Mouse (Mus musculus) kidney, postnatal 14 days (tissue): Measurements from ENCODE around the gene Itsn1.

Experiments
- DNase-seq: peaks from one replicate; pipeline ENCODE4 v3.0.0; 2022; ENCODE audit warnings: mixed read lengths

The Itsn1 gene

DNA sequence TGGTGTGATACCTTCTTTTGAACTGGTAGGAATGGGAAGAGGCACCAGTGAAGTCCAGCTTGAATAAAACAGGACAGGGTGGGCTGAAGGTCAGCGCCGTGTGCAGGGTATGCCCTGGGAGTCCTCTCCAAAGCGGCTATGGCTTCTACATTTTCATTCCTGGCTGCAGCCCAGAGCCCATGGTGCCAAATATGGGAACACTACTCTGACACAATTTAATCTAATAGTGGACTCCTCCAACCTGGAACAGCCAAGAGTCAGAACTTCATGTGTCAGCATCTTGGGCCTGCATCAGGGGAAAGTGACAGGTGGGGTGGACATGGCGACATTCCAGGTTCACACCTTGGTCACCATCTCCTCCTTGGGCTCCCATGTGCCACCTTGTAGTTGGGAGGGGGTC is 147.4 kb downstream of the Itsn1 start:
- DNase-seq = no peak

DNA sequence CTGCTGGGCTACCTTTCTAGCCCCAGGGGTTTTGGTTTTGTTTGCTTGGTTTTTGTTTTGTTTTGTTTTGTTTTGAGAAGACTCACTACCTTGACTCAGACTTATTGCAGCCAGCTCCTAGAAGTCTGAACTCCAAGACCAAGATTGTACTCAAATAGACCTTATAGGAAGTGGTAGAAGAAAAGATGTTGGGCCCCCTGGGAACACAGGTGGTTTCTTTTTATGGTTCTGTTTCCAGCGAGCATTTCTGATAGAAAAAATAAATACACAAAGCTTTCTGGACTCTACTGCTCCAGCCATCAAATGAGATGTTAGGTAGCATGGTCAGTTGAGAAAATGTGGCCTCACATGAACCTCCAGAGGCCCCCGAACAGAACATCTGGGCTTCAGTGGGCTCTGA is 150.0 kb downstream of the Itsn1 start:
- DNase-seq = no peak

DNA sequence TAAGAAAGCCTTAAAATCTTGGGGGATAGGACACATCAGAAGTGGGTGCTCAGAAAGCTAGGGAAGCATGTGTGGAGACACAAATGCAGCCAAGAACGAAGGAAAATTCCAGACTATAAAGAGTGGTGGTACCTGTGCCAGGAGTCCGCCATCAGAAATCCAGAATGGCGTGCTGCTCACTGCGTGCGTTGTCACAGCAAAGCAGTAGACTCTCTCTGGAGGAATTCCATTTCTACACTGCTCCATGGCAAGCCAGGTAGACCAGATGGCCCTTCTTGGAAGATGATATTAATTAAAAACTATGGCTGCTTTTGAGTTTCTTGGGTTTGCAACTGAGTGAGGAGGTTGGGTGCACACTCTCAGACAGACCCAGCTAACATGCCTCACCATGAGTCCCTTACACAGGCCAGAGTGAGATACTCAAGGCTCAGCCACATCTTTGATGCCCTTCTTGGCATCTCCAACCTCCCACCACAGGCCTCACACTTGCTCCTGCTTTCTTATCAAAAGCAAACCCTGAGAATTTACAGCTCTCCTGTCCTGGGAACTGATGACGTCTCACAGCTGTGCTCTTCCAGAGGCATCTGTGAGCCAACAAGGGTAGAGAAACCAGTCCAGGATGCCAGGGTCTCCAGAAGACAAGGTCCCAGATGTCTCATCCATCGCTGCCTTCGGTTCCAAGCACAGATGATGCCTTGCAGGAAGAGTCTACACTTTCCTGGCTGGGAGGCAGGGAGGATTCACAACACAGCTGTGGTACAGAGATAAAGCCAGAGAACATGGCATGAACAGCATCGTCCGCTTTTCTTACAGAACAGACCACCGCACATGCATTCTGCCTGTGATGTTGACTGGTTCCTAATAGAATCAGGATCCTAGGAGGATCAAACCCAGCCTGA is 152.0 kb downstream of the Itsn1 start:
- no peak for DNase-seq

DNA sequence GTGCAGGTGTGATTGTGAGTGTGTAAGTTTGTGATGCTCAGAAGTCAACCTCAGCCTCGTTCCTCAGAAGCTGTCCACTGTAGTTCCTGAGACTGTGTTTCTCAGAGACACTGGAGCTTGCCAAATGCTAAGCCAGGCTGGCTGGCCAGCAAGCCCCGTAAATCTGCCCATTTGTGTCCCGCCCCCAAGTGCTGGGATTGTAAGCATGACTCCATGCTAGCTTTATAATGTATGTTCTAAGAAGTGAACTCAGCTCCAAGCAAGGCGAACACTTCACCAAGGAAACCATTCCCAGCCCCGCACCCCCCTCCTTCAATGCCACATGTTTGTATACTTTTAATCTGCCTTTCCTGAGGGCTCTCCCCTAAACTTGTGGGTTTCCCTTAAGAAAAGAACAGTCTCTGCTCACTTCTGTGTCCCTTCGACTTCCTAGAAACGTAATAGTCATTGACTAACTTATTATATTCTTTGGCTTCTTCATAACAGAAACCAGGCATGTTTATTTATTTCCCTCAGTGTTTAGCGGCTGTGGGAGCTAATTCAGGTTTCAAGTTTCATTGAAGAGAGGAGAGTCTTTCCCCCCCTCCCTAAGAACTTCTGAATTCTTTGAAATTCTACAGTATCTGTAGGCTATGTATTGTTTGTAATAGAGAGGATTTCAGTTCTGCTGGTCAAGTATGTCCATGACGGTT is 153.2 kb downstream of the Itsn1 start:
- DNase-seq = no peak

DNA sequence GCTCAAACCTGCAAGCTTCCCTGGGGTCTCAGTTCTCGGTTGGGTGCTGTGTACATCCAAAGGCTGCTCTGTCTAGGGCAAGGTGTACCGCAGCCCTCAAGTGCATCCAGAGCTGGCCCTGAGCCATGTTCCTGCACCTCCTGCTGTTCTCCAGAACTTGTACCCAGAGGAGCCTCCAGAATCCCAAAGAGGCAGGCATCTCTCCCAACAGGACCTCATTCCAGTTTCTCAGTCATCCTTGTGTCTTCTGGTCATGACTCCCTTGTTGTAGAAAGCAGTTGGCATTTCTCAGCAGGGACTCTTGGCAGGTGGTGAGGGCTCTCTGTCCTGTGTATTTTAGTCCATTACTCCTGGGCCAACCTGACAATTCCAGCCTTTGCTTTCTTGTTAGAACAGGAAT is 154.6 kb downstream of the Itsn1 start:
- no peak for DNase-seq

DNA sequence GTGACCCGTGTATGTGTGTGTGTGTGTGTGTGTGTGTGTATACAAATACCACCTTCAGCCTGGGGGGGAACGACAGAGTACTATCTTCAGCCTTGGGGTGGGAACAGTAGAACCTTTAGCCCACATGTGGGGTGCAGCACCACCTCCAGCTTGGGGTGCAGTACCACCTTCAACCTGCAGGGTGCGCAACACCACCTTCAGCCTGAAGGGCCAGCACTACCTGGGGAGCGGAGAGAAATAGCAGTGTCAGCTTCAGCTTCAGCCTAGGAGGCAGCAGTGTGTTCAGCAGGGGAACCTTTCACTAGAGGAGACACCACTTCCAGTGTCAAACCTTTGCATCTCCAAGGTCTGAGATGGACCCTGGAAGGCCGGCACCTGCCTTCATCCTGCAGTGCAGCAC is 155.1 kb downstream of the Itsn1 start:
- DNase-seq = no peak

DNA sequence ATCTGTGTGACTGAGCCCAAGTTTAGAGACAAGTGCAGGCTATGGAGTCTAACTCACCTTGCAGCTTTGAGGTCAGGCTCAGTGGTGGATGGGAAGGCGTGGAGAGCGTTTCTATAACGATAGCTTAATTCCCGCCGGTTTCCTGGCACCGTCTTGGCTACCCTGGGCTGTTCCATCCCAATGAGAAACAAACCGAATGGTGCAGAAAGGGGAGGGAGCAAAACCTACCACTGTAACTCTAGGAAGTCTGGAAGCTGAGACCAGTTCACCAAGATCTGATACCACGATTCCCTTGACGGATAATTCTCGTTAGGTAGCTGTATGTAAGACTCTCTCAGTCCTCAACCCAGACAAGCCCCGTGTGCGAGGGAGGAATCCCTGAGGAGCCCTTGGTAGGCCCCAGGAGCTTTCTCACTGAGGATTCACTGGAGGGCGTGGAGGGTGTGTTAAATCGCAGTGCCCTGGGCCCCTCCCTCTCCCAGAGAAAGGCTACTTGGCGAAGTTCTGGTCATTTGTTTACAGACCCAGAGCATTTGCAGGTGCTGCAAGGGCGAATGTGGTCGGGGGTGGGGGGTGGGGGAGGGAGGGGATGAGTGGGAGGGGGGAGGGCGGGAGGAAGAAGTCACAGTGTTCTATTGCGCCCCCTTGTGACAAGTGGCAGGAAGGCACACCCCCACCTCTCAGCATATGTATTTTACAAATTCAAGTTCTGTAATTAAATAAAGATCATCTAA is 156.5 kb downstream of the Itsn1 start:
- DNase-seq = peak; percentile 33

DNA sequence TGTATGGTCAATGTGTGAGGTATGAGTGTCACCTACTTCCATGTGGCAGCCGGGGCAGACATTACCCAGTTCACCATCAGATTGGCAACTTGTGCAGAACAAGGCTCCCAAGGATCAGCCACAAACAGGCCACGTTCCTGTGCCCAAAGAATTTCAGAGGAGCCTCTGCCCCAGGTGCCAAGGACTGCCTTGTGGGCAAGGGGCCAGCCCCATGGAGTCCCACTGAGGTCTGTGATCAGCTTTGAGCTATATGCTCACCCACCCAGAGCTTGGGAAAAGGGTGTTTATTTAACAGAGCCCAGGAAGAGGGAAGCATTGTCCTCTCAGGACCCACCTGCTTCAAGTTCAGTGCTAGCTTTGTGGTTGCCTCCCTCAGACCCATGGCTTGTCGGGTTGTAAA is 159.3 kb downstream of the Itsn1 start:
- no peak for DNase-seq

DNA sequence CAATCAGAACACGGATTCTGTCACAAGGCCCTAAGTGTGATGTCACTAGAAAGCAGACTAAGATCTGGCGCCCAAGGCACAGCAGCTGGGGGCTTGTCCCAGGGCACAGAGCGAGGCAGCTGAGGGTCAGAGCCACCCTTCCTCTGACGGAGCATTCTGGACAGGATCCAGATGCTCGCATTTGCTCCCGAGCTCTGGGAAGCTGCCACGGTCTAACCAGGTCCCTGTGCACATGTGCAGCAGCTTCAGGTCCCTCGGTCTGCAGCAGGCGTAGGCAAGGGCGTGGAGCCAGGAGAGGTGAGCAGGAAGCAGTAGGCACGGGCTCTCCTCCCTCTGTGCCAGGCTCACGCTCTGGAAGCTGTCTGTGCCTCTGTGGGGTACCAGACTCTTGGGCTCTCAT is 160.8 kb downstream of the Itsn1 start:
- peak; percentile 30 for DNase-seq

DNA sequence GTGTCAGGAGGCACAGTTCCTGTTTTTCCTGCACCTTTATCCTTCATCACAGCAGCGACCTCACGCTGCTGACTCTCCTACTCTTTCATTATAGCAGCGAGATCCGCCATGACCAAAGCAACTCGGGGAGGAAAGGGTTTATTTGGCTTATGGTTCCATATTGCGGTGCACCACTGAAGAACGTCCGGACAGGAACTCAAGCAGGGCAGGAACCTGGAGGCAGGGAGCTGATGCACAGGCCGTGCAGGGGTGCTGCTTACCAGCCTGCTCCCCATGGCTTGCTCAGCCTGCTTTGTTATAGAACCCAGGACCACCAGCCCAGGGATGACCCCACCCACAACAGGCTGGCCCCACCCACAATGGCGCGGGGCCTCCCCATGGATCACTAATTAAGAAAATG is 162.1 kb downstream of the Itsn1 start:
- DNase-seq = no peak

DNA sequence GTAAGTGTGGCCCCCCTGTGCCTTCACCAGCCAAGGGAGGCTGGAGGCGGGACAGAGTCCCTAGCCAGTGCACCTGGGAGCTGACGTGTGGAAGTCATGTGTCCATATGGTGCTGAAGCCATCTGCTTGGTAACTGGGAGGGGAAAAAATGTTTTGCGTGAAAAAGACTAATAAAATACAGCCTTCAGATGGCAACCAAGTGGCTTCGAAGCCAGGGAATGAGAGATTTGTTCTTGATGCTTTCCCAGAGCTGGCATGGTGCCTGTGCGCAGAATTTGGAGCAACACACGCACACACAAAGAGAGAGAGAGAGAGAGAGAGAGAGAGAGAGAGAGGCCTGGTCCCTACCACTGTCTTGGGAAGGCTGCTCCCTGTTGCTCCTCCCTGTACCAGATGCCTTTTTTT is 167.3 kb downstream of the Itsn1 start:
- DNase-seq = no peak

DNA sequence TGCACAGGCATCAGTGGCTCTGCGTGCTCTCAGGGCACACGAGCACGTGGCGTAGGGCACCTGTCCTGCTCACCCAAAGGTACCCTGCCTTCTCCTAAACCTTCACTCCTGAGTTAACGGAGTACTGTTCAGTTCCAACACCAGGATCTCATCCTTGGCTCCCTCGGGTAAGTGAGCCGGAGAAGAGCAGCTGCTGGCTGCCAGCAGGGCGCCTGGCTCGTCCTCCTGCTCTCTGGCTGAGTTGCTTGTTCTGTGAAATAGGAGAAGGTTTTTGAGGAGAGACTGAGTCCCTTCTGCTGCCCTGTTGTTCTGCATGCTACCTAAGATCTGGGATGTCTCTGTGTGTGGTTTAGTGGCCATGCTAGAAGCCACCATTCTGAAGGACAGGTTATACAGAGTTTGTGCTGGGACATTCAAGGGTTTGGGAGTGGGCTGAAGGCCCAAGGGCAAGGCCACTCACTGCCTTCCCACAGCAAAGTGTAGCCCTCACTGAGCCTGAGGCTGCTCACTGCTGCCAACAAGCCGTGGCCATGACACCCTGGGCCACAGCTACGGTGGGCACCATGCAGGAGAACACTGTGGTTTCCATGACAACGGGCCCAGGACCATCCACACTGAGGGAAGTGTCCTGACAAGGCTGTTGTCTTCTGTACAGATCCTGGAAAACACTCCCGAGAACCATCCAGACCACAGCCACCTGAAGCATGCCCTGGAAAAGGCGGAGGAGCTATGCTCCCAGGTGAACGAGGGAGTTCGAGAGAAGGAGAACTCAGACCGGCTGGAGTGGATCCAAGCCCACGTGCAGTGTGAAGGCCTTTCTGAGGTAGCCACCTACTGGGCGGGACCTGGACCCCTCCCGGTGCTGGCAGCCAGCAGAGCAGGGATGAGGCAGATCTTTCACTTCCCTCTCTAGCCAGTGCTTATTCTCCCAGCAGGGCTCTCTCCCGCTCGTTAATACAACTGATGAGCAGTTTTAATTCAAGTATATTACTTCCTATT is 170.1 kb downstream of the Itsn1 start:
- DNase-seq = peak; percentile 34

DNA sequence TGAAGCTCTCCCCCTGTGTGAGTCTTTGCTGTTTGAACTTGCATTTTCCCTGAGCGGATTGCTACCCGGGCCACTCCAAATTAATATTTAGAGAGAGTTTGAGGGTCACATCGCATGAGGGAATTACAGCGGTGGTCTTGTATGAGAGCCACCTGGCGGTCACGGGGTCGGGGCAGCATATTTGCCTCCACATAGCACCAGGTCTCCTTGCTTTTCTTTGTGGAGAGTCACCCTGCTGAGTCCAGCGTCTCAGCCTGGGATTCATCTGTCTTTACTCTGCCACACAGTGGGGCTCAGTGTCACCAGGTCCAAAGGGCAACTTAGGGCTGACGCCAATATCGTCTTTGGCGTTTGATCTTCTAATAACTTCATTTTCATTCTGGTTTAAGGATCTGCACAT is 171.2 kb downstream of the Itsn1 start:
- DNase-seq = no peak

DNA sequence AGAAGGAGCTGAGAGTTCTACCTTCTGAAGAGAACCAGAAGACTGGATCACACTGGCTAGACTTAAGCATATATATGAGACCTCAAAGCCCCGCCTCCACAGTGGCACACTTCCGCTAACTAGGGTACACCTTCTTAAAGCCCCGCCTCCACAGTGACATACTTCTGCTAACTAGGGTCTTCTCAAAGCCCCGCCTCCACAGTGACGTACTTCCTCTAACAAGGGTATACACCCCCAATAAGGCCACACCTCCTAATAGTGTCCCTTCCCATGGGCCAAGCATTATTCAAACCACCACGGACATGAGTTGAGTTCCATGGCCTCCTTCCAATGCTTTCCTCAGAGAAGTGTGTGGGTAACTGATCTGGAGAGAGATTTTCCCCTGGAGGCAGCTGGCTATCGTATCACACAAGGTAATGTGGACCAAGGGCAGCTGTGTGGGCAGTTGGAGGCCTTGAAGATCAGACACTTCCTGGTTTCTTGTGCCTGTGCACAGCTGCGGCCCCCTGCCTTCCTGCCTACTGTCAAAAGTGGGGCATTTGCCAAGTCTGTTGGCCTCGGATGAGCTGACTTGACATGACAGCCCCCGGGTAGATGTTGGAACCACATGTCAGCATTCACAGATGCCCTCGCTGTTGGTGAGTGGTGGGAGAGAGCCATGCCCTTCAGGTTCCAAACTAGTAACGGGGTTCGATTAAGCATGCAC is 174.9 kb downstream of the Itsn1 start:
- no peak for DNase-seq

DNA sequence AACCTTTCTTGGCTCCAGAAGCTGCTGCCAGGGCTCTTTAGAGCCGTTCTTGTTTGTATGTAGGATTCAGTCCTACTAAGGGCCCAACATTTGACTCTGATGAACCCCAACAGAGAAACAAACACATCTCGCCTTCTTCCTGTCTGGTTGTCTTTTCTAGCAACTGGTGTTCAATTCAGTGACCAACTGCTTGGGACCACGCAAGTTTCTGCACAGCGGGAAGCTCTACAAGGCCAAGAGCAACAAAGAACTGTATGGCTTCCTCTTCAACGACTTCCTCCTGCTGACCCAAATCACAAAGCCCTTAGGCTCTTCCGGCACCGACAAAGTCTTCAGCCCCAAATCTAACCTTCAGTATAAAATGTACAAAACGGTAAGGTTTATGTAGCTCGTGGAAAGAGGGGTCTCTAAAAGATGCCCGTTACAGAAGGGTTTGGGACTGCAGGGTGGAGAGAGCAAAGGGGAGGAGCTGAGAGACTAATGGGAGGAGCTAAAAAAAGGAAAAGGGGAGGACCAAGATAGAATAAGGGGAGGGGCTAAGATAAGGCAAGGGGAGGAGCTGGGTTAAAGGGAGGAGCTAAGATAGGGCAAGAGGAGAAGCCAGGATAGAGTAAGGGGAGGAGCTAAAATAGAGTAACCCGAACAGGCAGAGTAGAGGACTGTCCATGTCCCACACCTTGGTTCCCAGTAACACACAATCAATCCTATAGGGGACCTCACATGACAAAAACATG is 176.2 kb downstream of the Itsn1 start:
- no peak for DNase-seq

DNA sequence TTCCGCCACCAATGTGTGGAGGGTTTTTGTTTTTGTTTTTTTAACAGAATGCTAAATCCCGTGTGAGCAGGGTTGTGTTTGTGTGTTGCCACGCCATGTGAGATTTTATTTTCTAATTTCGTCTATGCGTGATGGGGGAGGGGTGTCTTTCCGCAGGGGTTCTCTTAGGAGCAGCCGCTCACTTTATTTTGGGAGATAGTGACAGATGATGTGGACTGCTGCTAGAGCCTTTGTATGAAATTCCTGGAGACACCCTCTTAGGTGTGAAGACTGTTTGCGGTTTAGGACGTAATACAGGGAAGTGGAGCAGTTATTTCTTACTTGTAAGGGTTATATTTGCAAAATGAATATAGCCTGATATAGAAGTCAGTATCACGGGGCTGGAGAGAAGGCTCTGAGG is 176.9 kb downstream of the Itsn1 start:
- no peak for DNase-seq

DNA sequence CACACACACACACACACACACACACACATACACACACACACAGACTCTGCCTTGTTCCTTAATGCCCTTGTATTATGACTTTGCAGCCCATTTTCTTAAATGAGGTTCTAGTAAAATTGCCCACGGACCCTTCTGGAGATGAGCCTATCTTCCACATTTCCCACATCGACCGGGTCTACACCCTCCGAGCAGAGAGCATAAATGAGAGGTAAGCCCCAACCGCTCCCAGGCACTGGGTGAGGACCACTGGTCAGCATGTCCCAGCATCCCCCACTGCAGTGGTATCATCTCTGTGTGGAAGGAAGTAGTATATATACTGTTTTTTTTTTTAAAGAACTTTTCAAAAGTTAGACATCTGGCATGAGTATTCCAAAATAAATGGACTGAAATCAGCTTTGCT is 177.6 kb downstream of the Itsn1 start:
- DNase-seq = no peak

DNA sequence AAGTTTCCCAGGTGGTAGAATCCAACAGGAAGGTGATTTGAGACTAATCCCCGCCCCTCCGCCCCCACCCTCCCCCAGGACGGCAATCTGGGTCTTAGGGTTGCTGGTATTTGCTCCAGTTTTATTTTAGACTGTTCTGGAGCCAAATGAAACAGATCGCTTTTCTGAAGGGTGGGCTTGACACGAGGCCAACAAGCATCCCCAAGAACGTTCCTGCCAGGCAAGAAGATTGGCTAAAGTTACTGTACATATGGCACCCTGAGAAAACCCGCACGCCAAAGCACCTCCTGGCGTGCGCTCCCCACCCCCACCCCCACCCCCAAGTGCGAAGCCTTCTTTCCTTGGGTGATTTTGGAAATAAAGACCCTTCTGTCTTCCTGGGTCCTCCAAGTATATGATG is 178.1 kb downstream of the Itsn1 start:
- DNase-seq = no peak

DNA sequence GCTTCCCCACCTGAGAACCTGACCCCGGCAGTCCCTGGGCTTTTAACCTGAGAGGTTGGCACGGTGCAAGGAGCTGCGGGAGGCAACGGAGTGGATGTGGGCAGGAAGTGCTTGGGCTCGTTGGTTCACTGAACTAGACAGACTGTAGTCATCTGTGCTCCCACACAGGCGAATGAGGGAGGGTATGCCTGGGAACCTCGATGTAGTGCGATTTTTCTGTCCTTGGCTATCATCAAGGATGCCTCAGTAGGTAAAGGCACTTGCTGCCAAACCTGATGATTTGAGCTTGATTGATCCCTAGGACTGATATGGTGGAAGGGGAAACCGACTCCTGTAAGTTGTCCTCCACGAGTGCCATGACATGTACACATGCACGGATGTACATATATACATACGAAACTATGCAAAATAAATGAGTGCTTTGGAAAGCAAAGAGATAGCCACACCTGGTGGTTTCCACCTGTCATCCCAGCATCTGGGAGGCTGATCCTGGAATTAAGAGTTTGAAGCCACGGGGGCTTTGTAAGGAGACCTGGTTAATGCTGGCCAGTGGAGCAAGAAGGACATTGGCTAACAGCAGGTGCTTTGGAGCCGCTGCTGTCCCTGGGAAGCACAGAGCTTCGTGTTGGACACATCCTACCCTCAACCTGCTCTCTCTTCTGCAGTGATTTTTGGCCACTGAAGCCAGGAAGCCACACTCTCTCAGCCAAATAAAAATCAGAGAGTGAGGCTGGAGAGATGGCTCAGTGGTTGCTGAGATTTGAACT is 180.7 kb downstream of the Itsn1 start:
- no peak for DNase-seq

DNA sequence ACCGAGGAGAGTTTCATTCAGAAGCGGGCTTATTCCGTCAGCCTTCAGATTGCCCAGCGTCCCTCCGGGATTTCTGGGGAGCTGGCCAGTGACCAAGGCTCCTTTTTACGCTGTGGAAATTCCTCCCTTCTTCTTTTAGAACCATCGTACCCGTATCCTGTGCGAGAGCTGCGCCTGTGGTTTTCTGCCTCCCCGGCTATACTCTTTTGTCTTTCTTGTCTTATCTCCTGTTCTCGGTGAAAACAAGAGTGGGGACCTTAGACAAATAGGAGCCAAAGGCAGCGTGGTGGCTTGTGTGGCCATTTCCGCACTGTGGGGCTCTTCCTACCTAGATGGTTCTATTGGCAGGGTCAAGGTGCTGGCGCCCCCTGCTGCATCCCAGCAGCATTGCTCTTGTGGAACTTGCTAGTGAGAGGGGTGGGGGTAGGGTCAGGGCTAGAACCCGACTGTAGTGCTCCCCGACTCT is 188.6 kb downstream of the Itsn1 start:
- DNase-seq = peak; percentile 87
